Mouse (Mus musculus) hindbrain, embryonic 10.5 days (tissue): ENCODE results near the gene Faf2. TPM values are rescaled to one million over a fixed set of nuclear protein-coding genes. Genes with fewer than 3 reads are reported as not detected.

Experiments used
- DNase-seq: peaks from one replicate; pipeline ENCODE4 v3.0.0-alpha.2; 2017; ENCODE audit warnings: low spot score
- H3K27ac ChIP-seq: fragments of 300-500 bp; sonication (generic); 2 replicates; pipeline ENCODE4 v1.5.1; 2016; ENCODE audit warnings: mild to moderate bottlenecking, moderate library complexity
- H3K27me3 ChIP-seq: fragments of 300-500 bp; sonication (generic); 2 replicates; pipeline ENCODE4 v1.6.1; 2016; ENCODE audit warnings: mild to moderate bottlenecking; ENCODE audit not compliant: poor library complexity, insufficient read depth, severe bottlenecking
- H3K36me3 ChIP-seq: fragments of 300-500 bp; sonication (generic); 2 replicates; pipeline ENCODE4 v1.6.1; 2016; ENCODE audit warnings: mild to moderate bottlenecking, moderate library complexity
- H3K4me1 ChIP-seq: fragments of 300-500 bp; sonication (generic); replicated peaks from 2 replicates; pipeline ENCODE4 v1.6.1; 2016; ENCODE audit warnings: mild to moderate bottlenecking
- H3K4me3 ChIP-seq: fragments of 300-500 bp; sonication (generic); 2 replicates; pipeline ENCODE4 v1.5.1; 2016; ENCODE audit warnings: mild to moderate bottlenecking, moderate library complexity
- H3K9me3 ChIP-seq: fragments of 300-500 bp; sonication (generic); 2 replicates; pipeline ENCODE4 v1.6.1; 2016; ENCODE audit warnings: mild to moderate bottlenecking, moderate library complexity
- WGBS: fragments of 180-500 bp; shearing (Covaris S2); methylation state at CpG from one replicate; pipeline ENCODE4 v1.1.7; 2016; 5-methylcytosine and 5-hydroxymethylcytosine counted together
- polyA plus RNA-seq: library from polyadenylated mRNA; unstranded; fragments of >200 nt; fragmentation: Nextera tagmentation; extraction: Ambion mirVana; gene quantifications from 2 replicates; pipeline ENCODE4 v1.2.1, GENCODE M21; 2016

The Faf2 gene
- polyA plus RNA-seq, 1 experiment from 2014 or later, result 86.3 TPM

- Histone ChIP-seq H3K27ac (no peak overlapping the region), H3K36me3 (peaks cover 34% of the 10 kb centered on the region), H3K9me3 (no peaks in the 10 kb centered on the region), H3K4me1 (peaks cover 31% of the 10 kb centered on the region), H3K27me3 (no peaks in the 10 kb centered on the region), H3K4me3 (no peak overlapping the region)
- no peak for DNase-seq
- WGBS, result 91% methylated on average over 8 of the region's 8 CpGs
Measured at GRCm38 (mm10) chr13:54591776-54592356, 29.7 kb upstream of the Faf2 start.

- no peak for DNase-seq
- no peak overlapping the region for H3K27ac ChIP-seq
- no peaks in the 10 kb centered on the region for H3K9me3 ChIP-seq
- H3K27me3 ChIP-seq, result no peaks in the 10 kb centered on the region
- H3K4me3 ChIP-seq, result no peak overlapping the region
- 90% methylated on average over 11 of the region's 11 CpGs for whole genome bisulfite sequencing
- H3K36me3 ChIP-seq, result peaks cover 28% of the 10 kb centered on the region
- peaks cover 29% of the 10 kb centered on the region for H3K4me1 ChIP-seq
Measured at GRCm38 (mm10) chr13:54593617-54594016, 28.0 kb upstream of the Faf2 start.

DNA sequence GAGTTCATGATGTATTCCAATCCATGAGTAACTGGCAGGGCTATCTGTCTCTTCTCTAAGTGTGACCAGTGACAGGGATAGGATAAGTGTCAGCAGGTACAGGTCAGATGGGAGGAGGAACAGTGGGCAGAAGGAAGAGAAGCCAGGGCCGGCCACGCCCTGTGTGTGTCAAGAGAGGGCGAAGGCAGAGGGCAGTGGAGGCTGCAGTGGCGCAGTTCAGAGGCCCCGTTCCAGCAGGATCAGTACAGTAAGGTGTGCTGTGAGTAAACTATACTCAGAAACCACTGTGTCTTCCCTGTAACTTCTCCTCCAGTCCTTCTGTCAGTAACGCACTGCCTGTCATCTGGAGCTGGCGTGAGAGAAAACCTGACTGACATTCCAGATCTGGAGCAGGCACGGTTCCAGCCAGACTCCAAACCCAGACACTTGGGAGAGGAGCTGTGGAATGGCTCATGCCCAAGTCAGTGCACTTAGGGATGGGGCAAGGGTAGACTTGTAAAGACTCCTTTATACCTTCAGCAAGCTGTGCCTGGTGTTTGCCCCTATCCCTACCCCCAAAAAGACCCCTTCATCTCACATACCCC lies 25.4 kb upstream of the Faf2 start:
- DNase-seq, result no peak
- peaks cover 13% of the 10 kb centered on the region for H3K4me1 ChIP-seq
- H3K4me3 ChIP-seq, result no peak overlapping the region
- WGBS, result 84% methylated on average over 8 of the region's 8 CpGs
- H3K27me3 ChIP-seq, result no peaks in the 10 kb centered on the region
- H3K27ac ChIP-seq, result no peak overlapping the region
- peaks cover 40% of the 10 kb centered on the region for H3K36me3 ChIP-seq
- H3K9me3 ChIP-seq, result no peaks in the 10 kb centered on the region

DNA sequence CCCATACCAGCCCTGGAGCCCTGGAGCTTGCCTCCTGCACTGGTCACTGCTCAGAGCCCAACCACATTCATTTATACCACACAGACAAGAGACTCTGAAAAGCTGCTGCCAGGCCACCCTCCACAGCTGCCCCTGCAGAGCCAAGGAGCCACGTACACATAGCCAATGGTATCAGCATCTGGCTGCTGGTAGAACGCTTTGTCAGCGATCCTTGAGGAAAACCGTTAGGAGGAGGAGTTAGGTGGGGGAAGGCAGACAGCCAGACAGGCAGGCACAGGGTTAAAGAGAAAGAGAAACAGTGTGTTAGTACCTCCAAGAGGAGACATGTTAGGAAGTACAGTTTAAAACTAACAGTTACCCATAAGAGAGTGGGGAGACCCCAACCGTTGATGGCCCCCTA lies 24.7 kb upstream of the Faf2 start:
- Histone ChIP-seq H3K9me3 (no peaks in the 10 kb centered on the region), H3K36me3 (peaks cover 40% of the 10 kb centered on the region), H3K27ac (no peak overlapping the region), H3K4me3 (no peak overlapping the region), H3K4me1 (peaks cover 7% of the 10 kb centered on the region), H3K27me3 (no peaks in the 10 kb centered on the region)
- no peak for DNase-seq
- WGBS, result 76% methylated on average over 5 of the region's 5 CpGs

GRCm38 (mm10) chr13:54598622-54599143 lies 22.9 kb upstream of the Faf2 start:
- H3K27ac ChIP-seq, result no peak overlapping the region
- H3K36me3 ChIP-seq, result peaks cover 32% of the 10 kb centered on the region
- H3K9me3 ChIP-seq, result no peaks in the 10 kb centered on the region
- 84% methylated on average over 12 of the region's 12 CpGs for WGBS
- H3K4me1 ChIP-seq, result peaks cover 6% of the 10 kb centered on the region; the same call in 1 of the 2 replicates
- no peak overlapping the region for H3K4me3 ChIP-seq
- no peak for DNase-seq
- no peaks in the 10 kb centered on the region for H3K27me3 ChIP-seq

DNA sequence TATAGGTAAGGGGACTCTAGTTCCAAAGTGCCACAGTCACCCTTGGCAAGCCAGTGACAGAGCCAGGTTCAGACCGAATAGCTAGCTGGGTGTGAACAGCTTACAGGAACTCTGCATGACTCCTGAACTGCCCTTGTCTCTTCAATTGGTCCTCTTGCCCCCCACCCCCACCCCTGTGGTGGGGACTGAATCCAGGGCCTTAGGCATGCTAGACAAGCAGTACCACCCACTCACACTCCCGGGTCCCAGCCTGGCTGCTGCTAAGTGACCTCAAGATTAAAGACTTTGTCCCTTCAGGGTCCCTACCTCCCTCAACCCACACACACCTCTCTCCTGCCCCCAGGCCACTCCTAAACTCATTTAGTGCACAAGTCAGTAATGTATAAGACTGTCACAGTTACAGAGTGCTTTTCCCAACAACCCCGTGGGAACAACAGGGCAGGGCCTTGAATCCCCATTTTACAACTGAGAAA lies 18.9 kb upstream of the Faf2 start:
- Histone ChIP-seq H3K27me3 (peaks cover 10% of the 10 kb centered on the region; the same call in 1 of the 2 replicates), H3K4me3 (no peak overlapping the region), H3K36me3 (peaks cover 23% of the 10 kb centered on the region), H3K4me1 (no peaks in the 10 kb centered on the region), H3K9me3 (no peaks in the 10 kb centered on the region), H3K27ac (no peak overlapping the region)
- DNase-seq, result no peak
- WGBS, result 63% methylated on average over 3 of the region's 3 CpGs

- Histone ChIP-seq H3K27ac (no peak overlapping the region), H3K4me1 (peaks cover 3% of the 10 kb centered on the region), H3K9me3 (no peaks in the 10 kb centered on the region), H3K4me3 (no peak overlapping the region), H3K27me3 (peaks cover 15% of the 10 kb centered on the region), H3K36me3 (peaks cover 15% of the 10 kb centered on the region)
- no peak for DNase-seq
Measured at GRCm38 (mm10) chr13:54603501-54603900, 18.1 kb upstream of the Faf2 start.

- Histone ChIP-seq H3K4me3 (no peak overlapping the region), H3K9me3 (no peaks in the 10 kb centered on the region), H3K27ac (no peak overlapping the region), H3K36me3 (peaks cover 8% of the 10 kb centered on the region), H3K4me1 (peaks cover 10% of the 10 kb centered on the region), H3K27me3 (peaks cover 23% of the 10 kb centered on the region)
- no peak for DNase-seq
- 64% methylated on average over 4 of the region's 4 CpGs for WGBS
Measured at GRCm38 (mm10) chr13:54604221-54604620, 17.4 kb upstream of the Faf2 start.

- Histone ChIP-seq H3K27ac (no peak overlapping the region), H3K27me3 (peaks cover 35% of the 10 kb centered on the region)
Measured at GRCm38 (mm10) chr13:54605426-54605825, 16.2 kb upstream of the Faf2 start.

GRCm38 (mm10) chr13:54607204-54607603 lies 14.4 kb upstream of the Faf2 start:
- DNase-seq, result no peak
- H3K4me3 ChIP-seq, result no peak overlapping the region
- no peaks in the 10 kb centered on the region for H3K9me3 ChIP-seq
- no peaks in the 10 kb centered on the region for H3K36me3 ChIP-seq
- no peak overlapping the region for H3K27ac ChIP-seq
- WGBS, result 79% methylated on average over 5 of the region's 5 CpGs
- peaks cover 45% of the 10 kb centered on the region for H3K27me3 ChIP-seq
- H3K4me1 ChIP-seq, result peaks cover 29% of the 10 kb centered on the region

More at GRCm38 (mm10) chr13:54605426-54605825, 16.2 kb upstream of the Faf2 start:
- H3K4me3 ChIP-seq, result no peak overlapping the region
- H3K4me1 ChIP-seq, result peaks cover 16% of the 10 kb centered on the region
- WGBS, result 83% methylated on average over 5 of the region's 5 CpGs
- DNase-seq, result no peak
- H3K36me3 ChIP-seq, result no peaks in the 10 kb centered on the region
- H3K9me3 ChIP-seq, result no peaks in the 10 kb centered on the region

- Histone ChIP-seq H3K4me1 (peaks cover 29% of the 10 kb centered on the region), H3K4me3 (no peak overlapping the region), H3K9me3 (no peaks in the 10 kb centered on the region), H3K36me3 (no peaks in the 10 kb centered on the region), H3K27ac (no peak overlapping the region), H3K27me3 (peaks cover 45% of the 10 kb centered on the region)
- DNase-seq, result no peak
- WGBS, result 68% methylated on average over 3 of the region's 3 CpGs
Measured at GRCm38 (mm10) chr13:54608002-54608401, 13.6 kb upstream of the Faf2 start.

DNA sequence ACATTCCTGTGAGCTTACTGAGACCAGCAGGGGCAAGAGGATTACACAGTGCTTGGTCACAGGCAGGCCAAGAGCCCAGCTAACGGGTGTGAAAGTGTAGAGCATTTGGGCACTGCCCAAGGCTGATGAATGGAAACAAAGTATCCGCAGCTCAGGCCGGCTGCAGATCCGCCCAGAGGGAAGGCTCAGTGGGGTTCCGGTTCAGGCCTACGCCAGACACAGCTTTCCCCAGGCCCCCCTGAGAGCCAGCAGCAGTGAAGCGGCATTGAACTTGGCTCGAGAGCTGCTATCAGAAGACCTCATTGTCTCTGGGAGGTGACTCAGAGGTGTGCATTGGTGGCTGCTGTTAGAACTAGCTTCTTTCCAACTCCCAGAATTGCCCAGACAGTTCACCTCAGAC lies 12.9 kb upstream of the Faf2 start:
- WGBS, result 12% methylated on average over 8 of the region's 8 CpGs
- peaks cover 45% of the 10 kb centered on the region for H3K27me3 ChIP-seq

GRCm38 (mm10) chr13:54609301-54609700 lies 12.3 kb upstream of the Faf2 start:
- no peaks in the 10 kb centered on the region for H3K36me3 ChIP-seq
- no peak for DNase-seq
- H3K9me3 ChIP-seq, result no peaks in the 10 kb centered on the region
- no peak overlapping the region for H3K4me3 ChIP-seq
- no peak overlapping the region for H3K27ac ChIP-seq
- WGBS, result 15% methylated on average over 1 of the region's 1 CpGs
- peaks cover 29% of the 10 kb centered on the region for H3K4me1 ChIP-seq
- peaks cover 45% of the 10 kb centered on the region for H3K27me3 ChIP-seq

More for the DNA sequence above, 12.9 kb upstream of the Faf2 start:
- Histone ChIP-seq H3K36me3 (no peaks in the 10 kb centered on the region), H3K4me3 (peak overlapping the region; percentile 11; the same call in 1 of the 2 replicates), H3K9me3 (no peaks in the 10 kb centered on the region), H3K27ac (no peak overlapping the region), H3K4me1 (peaks cover 29% of the 10 kb centered on the region)
- DNase-seq, result no peak
